Mouse (Mus musculus) ES-Bruce4 (cell line): ENCODE measurements around the gene Ppp1r13b.

ENCODE experiments used
- CTCF ChIP-seq: IDR thresholded peaks from one replicate; pipeline ENCODE4 v1.8.1; 2011; ENCODE audit warnings: low read depth, low read length
- EP300 ChIP-seq: IDR thresholded peaks from 2 replicates; pipeline ENCODE4 v1.6.1; 2011; ENCODE audit warnings: low read depth, low read length; ENCODE audit not compliant: insufficient read depth

- no peak for TF ChIP-seq CTCF
- no peak for TF ChIP-seq EP300
Measured at GRCm38 (mm10) chr12:111843470-111843869, 64.4 kb downstream of the Ppp1r13b start.
